Mouse (Mus musculus): Measurements from ENCODE around the gene Spag17. TPM values are rescaled to one million over a fixed set of nuclear protein-coding genes. Genes with fewer than 3 reads are reported as not detected.

Gene Spag17
- polyA plus RNA-seq, 1 experiment, result not detected

DNA sequence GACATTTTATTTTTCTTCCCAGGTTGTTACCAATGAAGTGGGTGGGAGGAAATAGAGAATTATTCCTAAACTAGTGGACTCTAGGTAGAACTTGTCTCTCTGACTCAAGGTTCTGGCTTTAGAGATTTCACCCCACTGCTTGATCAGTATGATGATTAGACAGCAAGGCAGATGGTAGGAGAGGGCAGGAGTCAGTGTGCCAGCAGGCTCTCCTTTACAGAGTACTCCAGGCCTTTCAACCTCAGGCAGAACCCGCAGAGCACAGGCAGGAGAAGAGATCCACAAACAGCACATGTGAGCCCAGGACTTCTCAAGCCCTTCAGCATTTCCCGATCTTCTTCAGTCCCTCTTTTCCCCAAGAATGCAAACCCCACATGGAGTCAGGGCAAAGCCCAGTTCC lies 233.5 kb downstream of the Spag17 start:
- no peak overlapping the region for H3K4me2 ChIP-seq (ENCODE audit: low read depth)
- H3ac ChIP-seq (ENCODE audit: control insufficient read depth, insufficient read length), result no peak overlapping the region
- no peaks in the 10 kb centered on the region for H3K79me2 ChIP-seq (ENCODE audit: control insufficient read depth, insufficient read depth)
- TF ChIP-seq TCF3 (IDR thresholded peaks at IDR 0.05; ENCODE audit: insufficient read length, low read depth) (no peak), POLR2AphosphoS2 (IDR thresholded peaks at IDR 0.05; ENCODE audit: insufficient read length, low read depth) (no peak), USF1 (IDR thresholded peaks at IDR 0.05; ENCODE audit: low read depth) (no peak), MAX (IDR thresholded peaks at IDR 0.05; ENCODE audit: low read depth) (no peak), E2F4 (IDR thresholded peaks at IDR 0.05; ENCODE audit: insufficient read depth) (no peak), SRF (IDR thresholded peaks at IDR 0.05; ENCODE audit: control insufficient read depth, insufficient read length, low read depth) (no peak), POLR2A (IDR thresholded peaks at IDR 0.05; ENCODE audit: insufficient read length, low read depth) (no peak), MYOD1 (IDR thresholded peaks at IDR 0.05; ENCODE audit: control insufficient read depth in 1 of 3, insufficient read length in 2 of 3, low read depth in 2 of 3) (no peak), MYOG (IDR thresholded peaks at IDR 0.05; ENCODE audit: control insufficient read depth in 1 of 3, insufficient read depth in 1 of 3, insufficient read length in 2 of 3, low read depth in 2 of 3) (no peak), CEBPB (IDR thresholded peaks at IDR 0.05; ENCODE audit: insufficient read depth, poor library complexity, severe bottlenecking) (no peak)
- H3K36me3 ChIP-seq (ENCODE audit: control insufficient read depth, insufficient read depth), result no peaks in the 10 kb centered on the region
- H3K4me3 ChIP-seq, result no peak overlapping the region
- no peaks in the 10 kb centered on the region for H3K27me3 ChIP-seq (ENCODE audit: control insufficient read depth, insufficient read depth, insufficient read length)

DNA sequence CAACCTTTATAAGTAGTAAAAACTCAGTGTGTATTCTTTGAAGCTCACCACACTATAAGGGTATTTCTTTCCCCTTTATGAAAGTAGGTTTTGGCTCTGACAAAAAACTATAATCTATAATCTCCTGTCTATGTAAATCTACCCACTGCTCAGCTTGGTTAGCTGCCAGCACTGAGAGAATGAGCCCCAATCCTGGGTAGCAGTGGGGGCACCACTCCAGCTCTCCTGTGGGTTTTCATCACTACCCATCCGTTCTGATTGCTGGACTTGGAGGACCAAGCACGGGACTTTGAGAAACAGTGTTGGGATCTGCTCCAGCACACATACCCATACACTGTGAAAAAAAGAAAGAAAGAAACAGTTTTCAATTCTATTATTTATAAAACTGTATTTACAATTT lies 236.8 kb downstream of the Spag17 start:
- no peak overlapping the region for H3K4me2 ChIP-seq (ENCODE audit: low read depth)
- H3K27me3 ChIP-seq (ENCODE audit: control insufficient read depth, insufficient read depth, insufficient read length), result no peaks in the 10 kb centered on the region
- no peak overlapping the region for H3ac ChIP-seq (ENCODE audit: control insufficient read depth, insufficient read length)
- H3K36me3 ChIP-seq (ENCODE audit: control insufficient read depth, insufficient read depth), result no peaks in the 10 kb centered on the region
- TF ChIP-seq CEBPB (IDR thresholded peaks at IDR 0.05; ENCODE audit: insufficient read depth, poor library complexity, severe bottlenecking) (no peak), E2F4 (IDR thresholded peaks at IDR 0.05; ENCODE audit: insufficient read depth) (no peak), TCF12 (IDR thresholded peaks at IDR 0.05; ENCODE audit: insufficient read depth, poor library complexity, severe bottlenecking) (no peak), MAX (IDR thresholded peaks at IDR 0.05; ENCODE audit: low read depth) (no peak), POLR2AphosphoS2 (IDR thresholded peaks at IDR 0.05; ENCODE audit: insufficient read length, low read depth) (no peak), MYOD1 (IDR thresholded peaks at IDR 0.05; ENCODE audit: control insufficient read depth in 1 of 3, insufficient read length in 2 of 3, low read depth in 2 of 3) (no peak), SRF (IDR thresholded peaks at IDR 0.05; ENCODE audit: control insufficient read depth, insufficient read length, low read depth) (no peak), USF1 (IDR thresholded peaks at IDR 0.05; ENCODE audit: low read depth) (no peak), REST (IDR thresholded peaks at IDR 0.05; ENCODE audit: insufficient read depth, insufficient read length) (no peak)
- H3K4me3 ChIP-seq, result no peak overlapping the region
- no peaks in the 10 kb centered on the region for H3K79me2 ChIP-seq (ENCODE audit: control insufficient read depth, insufficient read depth)

DNA sequence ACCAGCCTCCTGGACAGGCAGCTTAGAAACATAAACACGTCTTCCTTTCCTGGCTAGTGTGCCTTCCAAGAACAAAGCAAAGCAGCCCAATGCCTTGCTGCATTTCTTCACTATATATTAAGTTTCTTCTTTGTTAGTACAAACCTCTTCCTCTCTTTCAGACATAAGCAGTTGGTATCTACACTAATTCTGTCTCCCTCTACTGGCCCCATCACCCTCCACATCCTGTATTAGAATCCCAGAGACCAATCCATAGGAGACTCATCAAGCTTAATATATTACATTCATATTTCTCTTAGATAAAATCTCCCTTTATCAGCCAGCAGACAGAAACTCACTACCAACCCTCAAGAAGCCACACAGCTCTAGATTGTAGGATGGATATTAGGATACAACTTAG lies 237.2 kb downstream of the Spag17 start:
- H3K4me2 ChIP-seq (ENCODE audit: low read depth), result no peak overlapping the region
- H3K4me3 ChIP-seq, result no peak overlapping the region
- TF ChIP-seq TCF12 (IDR thresholded peaks at IDR 0.05; ENCODE audit: insufficient read depth, poor library complexity, severe bottlenecking) (no peak), REST (IDR thresholded peaks at IDR 0.05; ENCODE audit: insufficient read depth, insufficient read length) (no peak), MAX (IDR thresholded peaks at IDR 0.05; ENCODE audit: low read depth) (no peak), SRF (IDR thresholded peaks at IDR 0.05; ENCODE audit: control insufficient read depth, insufficient read length, low read depth) (no peak), CEBPB (IDR thresholded peaks at IDR 0.05; ENCODE audit: insufficient read depth, poor library complexity, severe bottlenecking) (no peak), MYOG (IDR thresholded peaks at IDR 0.05; ENCODE audit: control insufficient read depth in 1 of 3, insufficient read depth in 1 of 3, insufficient read length in 2 of 3, low read depth in 2 of 3) (no peak), MYOD1 (IDR thresholded peaks at IDR 0.05; ENCODE audit: control insufficient read depth in 1 of 3, insufficient read length in 2 of 3, low read depth in 2 of 3) (no peak), POLR2A (IDR thresholded peaks at IDR 0.05; ENCODE audit: insufficient read length, low read depth) (no peak), USF1 (IDR thresholded peaks at IDR 0.05; ENCODE audit: low read depth) (no peak), POLR2AphosphoS2 (IDR thresholded peaks at IDR 0.05; ENCODE audit: insufficient read length, low read depth) (no peak), E2F4 (IDR thresholded peaks at IDR 0.05; ENCODE audit: insufficient read depth) (no peak)
- no peaks in the 10 kb centered on the region for H3K27me3 ChIP-seq (ENCODE audit: control insufficient read depth, insufficient read depth, insufficient read length)
- H3K79me2 ChIP-seq (ENCODE audit: control insufficient read depth, insufficient read depth), result no peaks in the 10 kb centered on the region
- no peaks in the 10 kb centered on the region for H3K36me3 ChIP-seq (ENCODE audit: control insufficient read depth, insufficient read depth)
- H3ac ChIP-seq (ENCODE audit: control insufficient read depth, insufficient read length), result no peak overlapping the region

DNA sequence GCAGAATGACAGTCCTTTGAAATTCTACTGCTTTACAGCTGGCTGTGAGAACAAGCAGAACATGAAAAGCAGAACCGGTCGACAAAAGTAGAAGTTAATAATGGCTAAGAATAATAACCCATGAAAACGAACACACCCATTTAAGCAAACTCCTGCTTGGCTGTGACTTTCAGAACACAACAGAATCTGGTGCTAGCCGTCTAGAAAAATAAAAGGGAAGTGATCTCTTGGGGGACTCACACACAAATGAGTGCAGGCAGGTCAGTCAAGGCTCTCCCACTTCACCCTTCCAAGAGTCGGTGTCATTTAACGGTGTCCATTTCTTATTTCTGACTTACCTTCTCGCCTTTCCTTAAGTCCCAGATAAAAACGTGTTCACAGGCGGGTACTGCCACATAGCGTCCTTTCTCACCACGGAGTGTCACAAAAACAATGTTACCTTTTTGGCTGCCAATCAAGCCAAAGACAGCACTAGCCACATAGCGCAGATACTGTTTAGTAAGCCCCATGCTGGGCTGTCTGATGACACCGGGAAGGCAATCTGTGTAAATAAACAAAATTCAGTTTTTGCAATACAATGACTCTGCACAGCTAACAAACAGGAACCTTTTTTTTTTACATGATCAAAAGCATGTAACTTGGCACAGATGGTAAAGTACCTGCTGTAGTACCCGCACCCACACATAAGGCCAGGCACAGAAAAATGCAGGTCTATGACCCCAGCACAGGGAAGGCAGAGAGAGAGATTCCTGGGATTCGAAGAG lies 275.7 kb downstream of the Spag17 start:
- H3K4me3 ChIP-seq, result peak overlapping the region; percentile 79
- no peak for TF ChIP-seq CEBPB (IDR thresholded peaks at IDR 0.05; ENCODE audit: insufficient read depth, poor library complexity, severe bottlenecking)
- TF ChIP-seq MAX (IDR thresholded peaks at IDR 0.05; ENCODE audit: low read depth), result no peak
- TF ChIP-seq USF1 (IDR thresholded peaks at IDR 0.05; ENCODE audit: low read depth), result no peak
- TF ChIP-seq MYOD1 (IDR thresholded peaks at IDR 0.05; ENCODE audit: control insufficient read depth in 1 of 3, insufficient read length in 2 of 3, low read depth in 2 of 3), result no peak
- no peak for TF ChIP-seq E2F4 (IDR thresholded peaks at IDR 0.05; ENCODE audit: insufficient read depth)
- no peak for TF ChIP-seq TCF12 (IDR thresholded peaks at IDR 0.05; ENCODE audit: insufficient read depth, poor library complexity, severe bottlenecking)
- no peak for TF ChIP-seq SRF (IDR thresholded peaks at IDR 0.05; ENCODE audit: control insufficient read depth, insufficient read length, low read depth)
- TF ChIP-seq POLR2AphosphoS2 (IDR thresholded peaks at IDR 0.05; ENCODE audit: insufficient read length, low read depth), result no peak
- TF ChIP-seq MYOG (IDR thresholded peaks at IDR 0.05; ENCODE audit: control insufficient read depth in 1 of 3, insufficient read depth in 1 of 3, insufficient read length in 2 of 3, low read depth in 2 of 3), result no peak
- no peak for TF ChIP-seq POLR2A (IDR thresholded peaks at IDR 0.05; ENCODE audit: insufficient read length, low read depth)
- TF ChIP-seq REST (IDR thresholded peaks at IDR 0.05; ENCODE audit: insufficient read depth, insufficient read length), result no peak
- no peak for TF ChIP-seq TCF3 (IDR thresholded peaks at IDR 0.05; ENCODE audit: insufficient read length, low read depth)

More for the DNA sequence above, 275.7 kb downstream of the Spag17 start:
- H3K27me3 ChIP-seq (ENCODE audit: control insufficient read depth, insufficient read depth, insufficient read length), result no peaks in the 10 kb centered on the region
- H3K79me2 ChIP-seq (ENCODE audit: control insufficient read depth, insufficient read depth), result peaks cover 26% of the 10 kb centered on the region
- H3K36me3 ChIP-seq (ENCODE audit: control insufficient read depth, insufficient read depth), result peaks cover 14% of the 10 kb centered on the region
- peak overlapping the region; percentile 84 for H3K4me2 ChIP-seq (ENCODE audit: low read depth)
- H3ac ChIP-seq (ENCODE audit: control insufficient read depth, insufficient read length), result no peak overlapping the region

All from myocyte (in vitro differentiated cells).